Mouse (Mus musculus) brown adipose tissue, adult 24 weeks (tissue): Measurements from ENCODE around the gene Mipol1. TPM values are rescaled to one million over a fixed set of nuclear protein-coding genes. Genes with fewer than 3 reads are reported as not detected.

Experiments used
- H3K27ac ChIP-seq: fragments of 200-500 bp; replicated peaks from 2 replicates; pipeline ENCODE4 v1.5.1; 2012; ENCODE audit warnings: low read depth, mild to moderate bottlenecking, low read length
- H3K4me1 ChIP-seq: fragments of 200-500 bp; 2 replicates; pipeline ENCODE4 v1.6.1; 2012; ENCODE audit warnings: low read length, mixed read lengths; ENCODE audit not compliant: control insufficient read depth, insufficient read depth, insufficient read length
- H3K4me3 ChIP-seq: fragments of 200-500 bp; 2 replicates; pipeline ENCODE4 v1.5.1; 2012; ENCODE audit warnings: low read depth, mild to moderate bottlenecking, low read length, moderate library complexity; ENCODE audit not compliant: insufficient read depth
- polyA plus RNA-seq: library from polyadenylated mRNA; stranded (reverse); fragments of >200 nt; gene quantifications from 2 replicates; pipeline ENCODE4 v1.2.4, GENCODE M21; 2012; ENCODE audit not compliant: missing spikeins, insufficient read depth, insufficient read length

The Mipol1 gene
- polyA plus RNA-seq, 1 experiment, result 7.7 TPM

GRCm38 (mm10) chr12:57340111-57340510, 109.9 kb downstream of the Mipol1 start:
- H3K27ac ChIP-seq, result no peak overlapping the region
- no peaks in the 10 kb centered on the region for H3K4me1 ChIP-seq
- H3K4me3 ChIP-seq, result no peak overlapping the region

- H3K4me1 ChIP-seq, result no peaks in the 10 kb centered on the region
- H3K4me3 ChIP-seq, result no peak overlapping the region
- H3K27ac ChIP-seq, result no peak overlapping the region
These were observed 132.5 kb downstream of the Mipol1 start for GRCm38 (mm10) chr12:57362732-57363131.

GRCm38 (mm10) chr12:57364027-57364426, 133.8 kb downstream of the Mipol1 start:
- Histone ChIP-seq H3K4me1 (no peaks in the 10 kb centered on the region), H3K4me3 (no peak overlapping the region), H3K27ac (no peak overlapping the region)

GRCm38 (mm10) chr12:57371790-57372547, 141.7 kb downstream of the Mipol1 start:
- no peak overlapping the region for H3K27ac ChIP-seq
- no peak overlapping the region for H3K4me3 ChIP-seq
- no peaks in the 10 kb centered on the region for H3K4me1 ChIP-seq

GRCm38 (mm10) chr12:57382797-57383196, 152.6 kb downstream of the Mipol1 start:
- Histone ChIP-seq H3K27ac (no peak overlapping the region), H3K4me3 (no peak overlapping the region), H3K4me1 (no peaks in the 10 kb centered on the region)

- Histone ChIP-seq H3K4me1 (no peaks in the 10 kb centered on the region), H3K4me3 (no peak overlapping the region), H3K27ac (no peak overlapping the region)
These were observed 157.5 kb downstream of the Mipol1 start for GRCm38 (mm10) chr12:57387588-57388292.

GRCm38 (mm10) chr12:57399547-57399946, 169.3 kb downstream of the Mipol1 start:
- Histone ChIP-seq H3K27ac (no peak overlapping the region), H3K4me3 (no peak overlapping the region), H3K4me1 (no peaks in the 10 kb centered on the region)

GRCm38 (mm10) chr12:57400186-57400585, 170.0 kb downstream of the Mipol1 start:
- Histone ChIP-seq H3K27ac (no peak overlapping the region), H3K4me1 (no peaks in the 10 kb centered on the region), H3K4me3 (no peak overlapping the region)

- no peak overlapping the region for H3K27ac ChIP-seq
- no peaks in the 10 kb centered on the region for H3K4me1 ChIP-seq
- H3K4me3 ChIP-seq, result no peak overlapping the region
These were observed 170.9 kb downstream of the Mipol1 start for GRCm38 (mm10) chr12:57401126-57401525.

- Histone ChIP-seq H3K27ac (no peak overlapping the region), H3K4me1 (no peaks in the 10 kb centered on the region), H3K4me3 (no peak overlapping the region)
These were observed 172.1 kb downstream of the Mipol1 start for GRCm38 (mm10) chr12:57402360-57402759.

GRCm38 (mm10) chr12:57409976-57410375, 179.7 kb downstream of the Mipol1 start:
- Histone ChIP-seq H3K27ac (no peak overlapping the region), H3K4me3 (no peak overlapping the region), H3K4me1 (no peaks in the 10 kb centered on the region)

- Histone ChIP-seq H3K4me3 (no peak overlapping the region), H3K27ac (no peak overlapping the region), H3K4me1 (no peaks in the 10 kb centered on the region)
These were observed 183.6 kb downstream of the Mipol1 start for GRCm38 (mm10) chr12:57413833-57414232.

- Histone ChIP-seq H3K27ac (no peak overlapping the region), H3K4me1 (no peaks in the 10 kb centered on the region), H3K4me3 (no peak overlapping the region)
These were observed 194.7 kb downstream of the Mipol1 start for GRCm38 (mm10) chr12:57424902-57425301.

GRCm38 (mm10) chr12:57428243-57428642, 198.0 kb downstream of the Mipol1 start:
- H3K4me3 ChIP-seq, result no peak overlapping the region
- H3K27ac ChIP-seq, result no peak overlapping the region
- no peaks in the 10 kb centered on the region for H3K4me1 ChIP-seq

GRCm38 (mm10) chr12:57428767-57429166, 198.5 kb downstream of the Mipol1 start:
- H3K4me3 ChIP-seq, result no peak overlapping the region
- H3K4me1 ChIP-seq, result no peaks in the 10 kb centered on the region
- H3K27ac ChIP-seq, result no peak overlapping the region
